Mouse (Mus musculus) hindbrain, embryonic 10.5 days (tissue): ENCODE data around the gene Mbl2. TPM values are rescaled to one million over a fixed set of nuclear protein-coding genes. Genes with fewer than 3 reads are reported as not detected.
A peak's percentile ranks its signal among the peaks of the same experiment; 100 is the strongest.
"Not testable (repeated sequence)": the region's sequence is repeated elsewhere in the genome, so short reads cannot be mapped to it uniquely, and the experiment has no call there.

Source experiments
- DNase-seq: peaks from one replicate; pipeline ENCODE4 v3.0.0-alpha.2; 2017; ENCODE audit warnings: low spot score
- H3K27ac ChIP-seq: fragments of 300-500 bp; sonication (generic); 2 replicates; pipeline ENCODE4 v1.5.1; 2016; ENCODE audit warnings: mild to moderate bottlenecking, moderate library complexity
- H3K27me3 ChIP-seq: fragments of 300-500 bp; sonication (generic); 2 replicates; pipeline ENCODE4 v1.6.1; 2016; ENCODE audit warnings: mild to moderate bottlenecking; ENCODE audit not compliant: poor library complexity, insufficient read depth, severe bottlenecking
- H3K36me3 ChIP-seq: fragments of 300-500 bp; sonication (generic); 2 replicates; pipeline ENCODE4 v1.6.1; 2016; ENCODE audit warnings: mild to moderate bottlenecking, moderate library complexity
- H3K4me1 ChIP-seq: fragments of 300-500 bp; sonication (generic); replicated peaks from 2 replicates; pipeline ENCODE4 v1.6.1; 2016; ENCODE audit warnings: mild to moderate bottlenecking
- H3K4me3 ChIP-seq: fragments of 300-500 bp; sonication (generic); 2 replicates; pipeline ENCODE4 v1.5.1; 2016; ENCODE audit warnings: mild to moderate bottlenecking, moderate library complexity
- H3K9me3 ChIP-seq: fragments of 300-500 bp; sonication (generic); 2 replicates; pipeline ENCODE4 v1.6.1; 2016; ENCODE audit warnings: mild to moderate bottlenecking, moderate library complexity
- WGBS: fragments of 180-500 bp; shearing (Covaris S2); methylation state at CpG from one replicate; pipeline ENCODE4 v1.1.7; 2016; 5-methylcytosine and 5-hydroxymethylcytosine counted together
- polyA plus RNA-seq: library from polyadenylated mRNA; unstranded; fragments of >200 nt; fragmentation: Nextera tagmentation; extraction: Ambion mirVana; gene quantifications from 2 replicates; pipeline ENCODE4 v1.2.1, GENCODE M21; 2016

The Mbl2 gene
- polyA plus RNA-seq: 0.15 TPM in 1 of 2 replicates, not detected in the other

DNA sequence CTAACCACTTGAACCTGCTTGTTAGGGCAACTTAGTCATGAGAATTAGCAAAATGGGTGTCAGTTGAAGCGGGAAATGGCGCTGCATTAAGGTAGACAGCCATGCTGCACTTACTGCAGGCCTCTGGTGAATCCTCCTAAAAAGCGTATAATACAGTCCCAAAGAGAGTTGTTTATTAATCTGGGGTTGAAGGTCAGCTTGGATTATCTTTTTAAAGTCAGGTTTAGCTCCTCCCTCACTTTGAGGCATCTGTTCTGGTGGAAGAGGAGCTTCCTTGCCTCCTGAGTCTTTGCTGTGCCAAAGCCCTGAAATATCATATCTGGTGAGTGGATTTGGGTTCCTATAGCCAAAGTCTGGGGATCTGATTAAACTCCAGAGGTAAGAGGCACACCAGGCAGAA, at the start of gene Mbl2:
Gene Mbl2, plus strand, starts transcription at position 252 of the 400 bp plus-strand sequence.
- no peak for DNase-seq
- H3K4me1 ChIP-seq: no peaks in the 10 kb centered on the region
- H3K9me3 ChIP-seq: no peaks in the 10 kb centered on the region
- 89% methylated on average over 3 of the region's 3 CpGs for WGBS
- H3K27ac ChIP-seq: no peak within 1 kb of the TSS
- H3K36me3 ChIP-seq: no peaks in the 10 kb centered on the region
- H3K4me3 ChIP-seq: no peak within 1 kb of the TSS
- H3K27me3 ChIP-seq: no peaks in the 10 kb centered on the region

DNA sequence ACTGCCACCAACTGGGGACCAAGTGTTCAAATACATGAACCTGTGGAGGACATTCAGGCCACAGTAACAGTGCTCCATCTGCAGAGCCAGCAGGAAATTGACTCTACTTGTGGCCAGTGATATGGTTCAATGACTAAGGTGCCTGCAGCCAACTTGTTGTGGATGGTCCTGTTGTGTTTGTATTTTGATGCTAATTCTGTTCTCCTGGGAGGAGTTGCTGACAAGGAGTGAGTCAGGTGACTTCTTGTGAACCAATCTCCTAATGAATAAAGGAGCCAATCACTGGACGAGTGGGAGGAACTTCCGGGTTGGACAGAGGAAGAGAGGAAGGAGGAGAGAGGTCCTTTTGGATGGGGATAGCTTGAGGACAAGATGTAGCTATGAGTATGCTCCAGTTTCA, 47.2 kb upstream of the Mbl2 start:
- H3K9me3 ChIP-seq: peaks cover 10% of the 10 kb centered on the region
- H3K27me3 ChIP-seq: no peaks in the 10 kb centered on the region
- no peak for DNase-seq
- no peaks in the 10 kb centered on the region for H3K4me1 ChIP-seq
- WGBS: 82% methylated on average over 2 of the region's 2 CpGs
- H3K4me3 ChIP-seq: no peak overlapping the region
- no peak overlapping the region for H3K27ac ChIP-seq
- no peaks in the 10 kb centered on the region for H3K36me3 ChIP-seq

DNA sequence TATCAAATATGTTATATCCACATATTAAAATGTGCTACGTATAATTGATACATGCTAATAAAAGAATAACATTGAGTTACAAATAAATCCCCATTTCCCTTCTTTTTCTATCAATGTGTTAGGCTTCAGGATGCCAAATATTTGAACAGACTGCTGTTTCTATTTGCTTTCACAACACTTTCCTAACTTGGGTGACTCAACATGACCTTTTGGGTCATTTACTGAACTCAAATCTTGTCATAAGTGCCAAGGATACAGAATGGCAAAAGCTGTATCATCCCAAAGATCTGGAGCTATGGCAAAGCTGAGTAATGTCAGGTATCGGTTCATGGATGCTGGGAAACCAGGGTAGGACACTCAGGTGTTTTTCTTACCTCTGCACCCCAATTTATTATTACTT, 45.5 kb upstream of the Mbl2 start:
- 92% methylated on average over 2 of the region's 2 CpGs for WGBS
- Histone ChIP-seq H3K4me1 (no peaks in the 10 kb centered on the region), H3K27ac (no peak overlapping the region), H3K9me3 (peaks cover 10% of the 10 kb centered on the region), H3K27me3 (no peaks in the 10 kb centered on the region), H3K4me3 (no peak overlapping the region), H3K36me3 (no peaks in the 10 kb centered on the region)
- no peak for DNase-seq

GRCm38 (mm10) chr19:30194999-30195398, 37.7 kb upstream of the Mbl2 start:
- Histone ChIP-seq H3K4me3 (no peak overlapping the region), H3K27ac (no peak overlapping the region), H3K4me1 (no peaks in the 10 kb centered on the region), H3K27me3 (no peaks in the 10 kb centered on the region), H3K9me3 (peaks cover 3% of the 10 kb centered on the region), H3K36me3 (no peaks in the 10 kb centered on the region)
- no peak for DNase-seq
- WGBS: 81% methylated on average over 6 of the region's 6 CpGs

- WGBS: 86% methylated on average over 7 of the region's 7 CpGs
- H3K4me1 ChIP-seq: no peaks in the 10 kb centered on the region
- H3K9me3 ChIP-seq: no peaks in the 10 kb centered on the region
- no peak overlapping the region for H3K4me3 ChIP-seq
- H3K36me3 ChIP-seq: no peaks in the 10 kb centered on the region
- H3K27ac ChIP-seq: no peak overlapping the region
- no peak for DNase-seq
- no peaks in the 10 kb centered on the region for H3K27me3 ChIP-seq
These were observed 30.6 kb upstream of the Mbl2 start for GRCm38 (mm10) chr19:30202177-30202576.

- no peak overlapping the region for H3K27ac ChIP-seq
- H3K9me3 ChIP-seq: no peaks in the 10 kb centered on the region
- no peaks in the 10 kb centered on the region for H3K27me3 ChIP-seq
- H3K4me3 ChIP-seq: no peak overlapping the region
- 20% methylated on average over 12 of the region's 12 CpGs for WGBS
- no peaks in the 10 kb centered on the region for H3K4me1 ChIP-seq
- H3K36me3 ChIP-seq: no peaks in the 10 kb centered on the region
- DNase-seq: peak; percentile 66
These were observed 27.5 kb upstream of the Mbl2 start for GRCm38 (mm10) chr19:30205159-30205816.

DNA sequence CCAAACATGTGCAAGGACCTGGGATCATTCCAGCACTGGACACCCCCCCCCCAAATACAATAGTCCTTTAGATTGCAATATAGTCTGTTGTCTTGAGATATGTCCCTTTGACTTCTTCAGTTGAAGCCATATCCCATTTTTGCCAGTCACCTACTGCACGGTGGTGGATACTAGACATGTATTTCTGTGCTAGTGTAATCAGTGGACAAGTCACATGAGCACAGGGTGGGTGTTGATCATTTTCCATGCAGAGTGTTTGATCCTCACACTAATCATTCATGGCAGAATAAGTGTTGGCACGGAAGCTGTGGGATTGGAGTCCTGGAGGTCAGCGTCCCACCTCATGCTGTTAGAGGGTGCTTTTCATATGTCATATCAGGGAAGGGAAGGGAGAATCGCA, 26.9 kb upstream of the Mbl2 start:
- Histone ChIP-seq H3K36me3 (no peaks in the 10 kb centered on the region), H3K9me3 (no peaks in the 10 kb centered on the region), H3K4me3 (no peak overlapping the region), H3K4me1 (no peaks in the 10 kb centered on the region), H3K27me3 (no peaks in the 10 kb centered on the region), H3K27ac (no peak overlapping the region)
- WGBS: 84% methylated on average over 4 of the region's 4 CpGs
- DNase-seq: no peak

DNA sequence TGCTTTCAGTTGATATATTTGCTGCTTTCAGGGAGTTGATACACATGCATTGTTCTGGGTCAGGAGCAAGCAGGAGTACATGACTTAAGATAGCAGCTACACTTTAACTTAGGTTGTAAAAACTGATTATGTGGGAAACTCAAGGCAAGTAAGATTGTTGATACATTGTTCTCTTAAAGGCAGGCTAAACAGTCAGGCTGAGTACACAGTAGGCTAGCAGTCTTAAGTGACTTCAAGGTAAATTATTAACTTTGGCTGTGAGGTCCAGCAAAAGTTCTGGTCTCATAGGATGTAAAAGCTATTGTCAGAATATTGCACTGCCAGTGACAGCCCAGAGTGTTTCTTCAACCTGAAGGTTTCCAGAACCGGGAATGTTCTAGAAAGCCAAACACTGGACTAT, 25.8 kb upstream of the Mbl2 start:
- H3K27ac ChIP-seq: no peak overlapping the region
- H3K4me3 ChIP-seq: no peak overlapping the region
- no peaks in the 10 kb centered on the region for H3K36me3 ChIP-seq
- no peaks in the 10 kb centered on the region for H3K4me1 ChIP-seq
- H3K9me3 ChIP-seq: no peaks in the 10 kb centered on the region
- DNase-seq: no peak
- WGBS: 85% methylated on average over 1 of the region's 1 CpGs
- no peaks in the 10 kb centered on the region for H3K27me3 ChIP-seq

DNA sequence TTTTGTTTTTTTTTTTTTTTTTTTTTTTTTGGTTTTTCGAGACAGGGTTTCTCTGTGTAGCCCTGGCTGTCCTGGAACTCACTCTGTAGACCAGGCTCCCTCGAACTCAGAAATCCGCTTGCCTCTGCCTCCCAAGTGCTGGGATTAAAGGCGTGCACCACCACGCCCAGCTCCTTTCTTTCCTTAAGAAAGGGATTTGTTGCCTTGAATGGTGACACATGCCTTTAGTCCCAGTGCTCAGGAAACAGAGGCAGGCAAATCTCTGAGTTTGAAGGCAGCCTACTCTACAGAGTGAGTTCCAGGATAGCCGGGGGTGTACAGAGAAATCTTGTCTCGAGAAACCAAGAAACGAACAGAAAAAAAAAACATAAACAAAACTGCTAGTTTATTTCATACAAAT, 23.7 kb upstream of the Mbl2 start:
- not testable (repeated sequence) for H3K4me3 ChIP-seq, H3K27me3 ChIP-seq, H3K36me3 ChIP-seq, H3K27ac ChIP-seq, H3K4me1 ChIP-seq, H3K9me3 ChIP-seq, DNase-seq
- 88% methylated on average over 8 of the region's 8 CpGs for WGBS

DNA sequence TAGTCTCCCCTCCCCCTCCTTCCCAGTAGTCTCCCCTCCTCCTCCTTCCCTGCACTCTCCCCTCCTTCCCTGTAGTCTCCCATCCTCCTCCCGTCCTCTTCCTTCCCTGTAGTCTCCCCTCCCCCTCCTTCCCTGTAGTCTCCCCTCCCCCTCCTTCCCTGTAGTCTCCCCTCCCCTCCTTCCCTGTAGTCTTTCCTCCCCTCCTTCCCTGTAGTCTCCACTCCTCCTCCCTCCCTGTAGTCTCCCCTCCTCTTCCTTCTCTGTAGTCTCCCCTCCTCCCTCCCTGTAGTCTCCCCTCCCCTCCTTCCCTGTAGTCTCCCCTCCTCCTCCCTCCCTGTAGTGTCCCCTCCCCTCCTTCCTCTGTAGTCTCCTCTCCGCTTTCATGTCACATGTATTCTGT, 18.7 kb upstream of the Mbl2 start:
- H3K4me1 ChIP-seq: peaks cover 6% of the 10 kb centered on the region; the same call in 1 of the 2 replicates
- H3K9me3 ChIP-seq: no peaks in the 10 kb centered on the region
- no peak overlapping the region for H3K27ac ChIP-seq
- no peaks in the 10 kb centered on the region for H3K27me3 ChIP-seq
- DNase-seq: no peak
- no peak overlapping the region for H3K4me3 ChIP-seq
- WGBS: 26% methylated on average over 2 of the region's 2 CpGs
- no peaks in the 10 kb centered on the region for H3K36me3 ChIP-seq

GRCm38 (mm10) chr19:30215736-30216135, 17.0 kb upstream of the Mbl2 start:
- H3K36me3 ChIP-seq, H3K27ac ChIP-seq, DNase-seq, H3K27me3 ChIP-seq, H3K4me1 ChIP-seq, H3K4me3 ChIP-seq, H3K9me3 ChIP-seq: not testable (repeated sequence)
- WGBS: 74% methylated on average over 2 of the region's 2 CpGs

- H3K4me1 ChIP-seq: peaks cover 6% of the 10 kb centered on the region; the same call in 1 of the 2 replicates
- H3K27me3 ChIP-seq: no peaks in the 10 kb centered on the region
- WGBS: 82% methylated on average over 4 of the region's 4 CpGs
- no peak overlapping the region for H3K27ac ChIP-seq
- H3K9me3 ChIP-seq: no peaks in the 10 kb centered on the region
- H3K36me3 ChIP-seq: no peaks in the 10 kb centered on the region
- no peak for DNase-seq
- no peak overlapping the region for H3K4me3 ChIP-seq
These were observed 16.6 kb upstream of the Mbl2 start for GRCm38 (mm10) chr19:30216186-30216585.

GRCm38 (mm10) chr19:30217335-30217734, 15.4 kb upstream of the Mbl2 start:
- no peaks in the 10 kb centered on the region for H3K9me3 ChIP-seq

GRCm38 (mm10) chr19:30222593-30222992, 10.1 kb upstream of the Mbl2 start:
- H3K27me3 ChIP-seq, H3K9me3 ChIP-seq, H3K4me3 ChIP-seq, H3K4me1 ChIP-seq, DNase-seq, H3K36me3 ChIP-seq, H3K27ac ChIP-seq: not testable (repeated sequence)
- 94% methylated on average over 8 of the region's 8 CpGs for WGBS

More at GRCm38 (mm10) chr19:30217335-30217734, 15.4 kb upstream of the Mbl2 start:
- no peak overlapping the region for H3K4me3 ChIP-seq
- peak; percentile 68 for DNase-seq
- 31% methylated on average over 7 of the region's 7 CpGs for WGBS
- H3K4me1 ChIP-seq: peaks cover 6% of the 10 kb centered on the region; the same call in 1 of the 2 replicates
- H3K36me3 ChIP-seq: no peaks in the 10 kb centered on the region
- H3K27ac ChIP-seq: no peak overlapping the region
- H3K27me3 ChIP-seq: no peaks in the 10 kb centered on the region
